Comparison of ENCODE assay signal across 21 mouse cellular contexts in genomic region chr10:84477045-84477612, GRCm38 (mm10). TPM values are rescaled to one million over a fixed set of nuclear protein-coding genes. Genes with fewer than 3 reads are reported as not detected.
DNase-seq lines count a peak whose midpoint lies in the region; ATAC-seq lines count a peak whose summit lies in the region.
"Had no signal": no experiment of that assay in that cellular context is flagged by ENCODE, and none has a peak within 500 bp of the region (broad histone marks: within the 10 kb centered on the region; RNA-seq: fewer than 3 reads in every experiment).

No protein-coding gene starts in this region.

- H3K27ac ChIP-seq in midbrain, embryonic 11.5 days (ENCODE audit: low read depth, low read length): peak overlapping the region; percentile 21; the same call in 1 of the 2 replicates
- no peak overlapping the region for H3K27ac ChIP-seq in midbrain, embryonic 16.5 days (ENCODE audit: low read length)
- H3K27ac ChIP-seq in limb, embryonic 12.5 days: no peak overlapping the region
- no peak overlapping the region for H3K27ac ChIP-seq in neural tube, embryonic 11.5 days (ENCODE audit: low read depth, low read length)
- H3K27ac ChIP-seq: heart, embryonic 13.5 days; hindbrain, embryonic 13.5 days; liver, embryonic 12.5 days had no signal

- H3K9me3 ChIP-seq in midbrain, embryonic 11.5 days (ENCODE audit: control insufficient read depth, low read length): no peaks in the 10 kb centered on the region
- no peaks in the 10 kb centered on the region for H3K9me3 ChIP-seq in midbrain, embryonic 16.5 days (replicated peaks; ENCODE audit: control insufficient read depth, low read length, poor library complexity, severe bottlenecking)
- H3K9me3 ChIP-seq in limb, embryonic 12.5 days: no peaks in the 10 kb centered on the region
- no peaks in the 10 kb centered on the region for H3K9me3 ChIP-seq in neural tube, embryonic 11.5 days (ENCODE audit: control insufficient read depth, low read length)
- H3K9me3 ChIP-seq: heart, embryonic 13.5 days; hindbrain, embryonic 13.5 days; liver, embryonic 12.5 days had no signal

- no peaks in the 10 kb centered on the region for H3K36me3 ChIP-seq in midbrain, embryonic 11.5 days (ENCODE audit: control insufficient read depth, insufficient read depth, low read length)
- H3K36me3 ChIP-seq in midbrain, embryonic 16.5 days (ENCODE audit: control insufficient read depth, insufficient read depth, low read length): no peaks in the 10 kb centered on the region
- no peaks in the 10 kb centered on the region for H3K36me3 ChIP-seq in limb, embryonic 12.5 days
- no peaks in the 10 kb centered on the region for H3K36me3 ChIP-seq in neural tube, embryonic 11.5 days (ENCODE audit: control insufficient read depth, insufficient read depth, low read length)
- H3K36me3 ChIP-seq: heart, embryonic 13.5 days; hindbrain, embryonic 13.5 days; liver, embryonic 12.5 days had no signal

- no peak overlapping the region for H3K4me2 ChIP-seq in midbrain, embryonic 11.5 days
- H3K4me2 ChIP-seq in midbrain, embryonic 16.5 days (ENCODE audit: low read length): no peak overlapping the region
- no peak overlapping the region for H3K4me2 ChIP-seq in limb, embryonic 12.5 days
- H3K4me2 ChIP-seq in neural tube, embryonic 11.5 days (ENCODE audit: low read depth): no peak overlapping the region
- H3K4me2 ChIP-seq: heart, embryonic 13.5 days; hindbrain, embryonic 13.5 days; liver, embryonic 12.5 days had no signal

- no peaks in the 10 kb centered on the region for H3K27me3 ChIP-seq in midbrain, embryonic 11.5 days (ENCODE audit: control insufficient read depth, insufficient read depth, low read length)
- H3K27me3 ChIP-seq in midbrain, embryonic 16.5 days (ENCODE audit: control insufficient read depth, insufficient read depth, low read depth, low read length): no peaks in the 10 kb centered on the region
- H3K27me3 ChIP-seq in limb, embryonic 12.5 days: no peaks in the 10 kb centered on the region
- no peaks in the 10 kb centered on the region for H3K27me3 ChIP-seq in neural tube, embryonic 11.5 days (ENCODE audit: control insufficient read depth, insufficient read depth, low read length)
- H3K27me3 ChIP-seq: heart, embryonic 13.5 days; liver, embryonic 12.5 days had no signal

- H3K4me3 ChIP-seq in midbrain, embryonic 11.5 days (ENCODE audit: low read depth, low read length): no peak overlapping the region
- H3K4me3 ChIP-seq in midbrain, embryonic 16.5 days (ENCODE audit: low read depth, low read length): no peak overlapping the region
- H3K4me3 ChIP-seq in limb, embryonic 12.5 days (replicated peaks): no peak overlapping the region
- H3K4me3 ChIP-seq in neural tube, embryonic 11.5 days (ENCODE audit: low read depth, low read length): no peak overlapping the region
- H3K4me3 ChIP-seq: heart, embryonic 13.5 days; hindbrain, embryonic 13.5 days; liver, embryonic 12.5 days had no signal

- ATAC-seq in midbrain, embryonic 11.5 days (ENCODE audit: low FRiP score): no peak
- ATAC-seq in midbrain, embryonic 16.5 days: no peak
- ATAC-seq in limb, embryonic 12.5 days (ENCODE audit: insufficient number of reproducible peaks, insufficient read depth, low FRiP score, low TSS enrichment, low read depth): peak; percentile 40; the same call in 1 of the 2 replicates
- no peak; the same call in 1 of the 2 replicates for ATAC-seq in neural tube, embryonic 11.5 days (ENCODE audit: insufficient read depth, low FRiP score, low TSS enrichment)
- ATAC-seq in activated CD4-positive, CD25-positive, alpha-beta regulatory T cell, adult 4 months: no peak
- ATAC-seq: forebrain, postnatal 0 days had no signal

- no peak overlapping the region for H3K9ac ChIP-seq in midbrain, embryonic 11.5 days (ENCODE audit: low read length)
- no peak overlapping the region for H3K9ac ChIP-seq in midbrain, embryonic 16.5 days (ENCODE audit: low read depth, low read length)
- H3K9ac ChIP-seq in limb, embryonic 12.5 days (replicated peaks): no peak overlapping the region
- H3K9ac ChIP-seq in neural tube, embryonic 11.5 days (ENCODE audit: low read length): no peak overlapping the region
- H3K9ac ChIP-seq: forebrain, postnatal 0 days; hindbrain, embryonic 13.5 days; liver, embryonic 12.5 days had no signal

- peaks cover 25% of the 10 kb centered on the region for H3K4me1 ChIP-seq in midbrain, embryonic 11.5 days (ENCODE audit: control insufficient read depth, insufficient read depth, low read length)
- peaks cover 3% of the 10 kb centered on the region; the same call in 1 of the 2 replicates for H3K4me1 ChIP-seq in midbrain, embryonic 16.5 days (ENCODE audit: control insufficient read depth, insufficient read depth, low read length)
- H3K4me1 ChIP-seq in limb, embryonic 12.5 days (replicated peaks): peaks cover 12% of the 10 kb centered on the region
- H3K4me1 ChIP-seq in neural tube, embryonic 11.5 days (ENCODE audit: control insufficient read depth, insufficient read depth, low read length): peaks cover 21% of the 10 kb centered on the region

- DNase-seq in gastrocnemius, postnatal 14 days: peak; percentile 20
- no peak for DNase-seq in gastrocnemius, adult 18-20 months (ENCODE audit: low spot score)
- DNase-seq in midbrain, embryonic 11.5 days (ENCODE audit: low spot score, missing footprints): peak; percentile 93
- DNase-seq in neural tube, embryonic 11.5 days (ENCODE audit: low spot score): peak; percentile 17
- DNase-seq: adrenal gland, adult 8-10 months; B cell, adult 2 months; cerebellum, adult 11-12 months; cerebellum, postnatal 10 days; forebrain, postnatal 0 days; heart, postnatal 14 days; kidney, adult 2 months; kidney, postnatal 10 days; lung, adult 18-20 months; lung, postnatal 10 days; right cerebral cortex, postnatal 14 days had no signal

- WGBS in midbrain, embryonic 11.5 days: 29% methylated on average over 4 of the region's 4 CpGs
- WGBS in midbrain, embryonic 16.5 days: 48% methylated on average over 4 of the region's 4 CpGs
- 63% methylated on average over 4 of the region's 4 CpGs for WGBS in limb, embryonic 12.5 days
- 50% methylated on average over 4 of the region's 4 CpGs for WGBS in neural tube, embryonic 11.5 days

- intact Hi-C loops in gastrocnemius, postnatal 14 days (cut with DNase I; ENCODE audit: low total_unique reads): no loop called here

RNA-seq across cellular contexts. Expression of gene Nuak1, which starts 36.7 kb away (rescaled TPM):
- 10 to 100 TPM; 12.1 to 15.0 TPM for total RNA-seq in gastrocnemius, postnatal 14 days (2021)
- total RNA-seq in gastrocnemius, adult 18-20 months (2021): 10 to 100 TPM; 25.0 to 28.4 TPM
- polyA plus RNA-seq in midbrain, embryonic 11.5 days (2014; fragmentation: Nextera tagmentation; extraction: Ambion mirVana): 4.8 TPM in 2 replicates
- polyA plus RNA-seq in midbrain, embryonic 16.5 days (2015; fragmentation: Nextera tagmentation; extraction: Ambion mirVana): 5.5 and 5.6 TPM in 2 replicates
- polyA plus RNA-seq in limb, embryonic 12.5 days (2016; fragmentation: Nextera tagmentation; extraction: Ambion mirVana): 2.6 and 3.3 TPM in 2 replicates
- polyA plus RNA-seq in neural tube, embryonic 11.5 days (2014; fragmentation: Nextera tagmentation; extraction: Ambion mirVana): 3.3 and 3.7 TPM in 2 replicates
- not detected for polyA plus RNA-seq in activated CD4-positive, CD25-positive, alpha-beta regulatory T cell, adult 4 months (2017; shearing (Covaris generic))

RNA-seq across cellular contexts. Expression of gene Ckap4, which starts 56.7 kb away (rescaled TPM):
- total RNA-seq in gastrocnemius, postnatal 14 days (2021): 10 to 100 TPM; 34.0 to 51.7 TPM
- 1 to 10 TPM; 5.7 to 8.4 TPM for total RNA-seq in gastrocnemius, adult 18-20 months (2021)
- polyA plus RNA-seq in midbrain, embryonic 11.5 days (2014; fragmentation: Nextera tagmentation; extraction: Ambion mirVana): 83.6 and 89.2 TPM in 2 replicates
- polyA plus RNA-seq in midbrain, embryonic 16.5 days (2015; fragmentation: Nextera tagmentation; extraction: Ambion mirVana): 45.9 and 52.3 TPM in 2 replicates
- 102 and 106 TPM in 2 replicates for polyA plus RNA-seq in limb, embryonic 12.5 days (2016; fragmentation: Nextera tagmentation; extraction: Ambion mirVana)
- polyA plus RNA-seq in neural tube, embryonic 11.5 days (2014; fragmentation: Nextera tagmentation; extraction: Ambion mirVana): 90.0 and 91.2 TPM in 2 replicates
- under 1 TPM in 1 of 2 experiments, not detected in 1; 0.12 TPM for polyA plus RNA-seq in activated CD4-positive, CD25-positive, alpha-beta regulatory T cell, adult 4 months (2017; shearing (Covaris generic))

Comparison
In these comparisons a context has a peak if more than half of its experiments do, and no peak if none do; other contexts are left out.
1. RNA of gene Ckap4, which starts 56.7 kb away (polyA plus RNA-seq): 102 to 106 TPM in limb, embryonic 12.5 days, 90.0 to 91.2 TPM in neural tube, embryonic 11.5 days, 83.6 to 89.2 TPM in midbrain, embryonic 11.5 days and 45.9 to 52.3 TPM in midbrain, embryonic 16.5 days; 0.12 TPM in activated CD4-positive, CD25-positive, alpha-beta regulatory T cell, adult 4 months; every median in the first group is over 10 times any median in the second.